Mouse (Mus musculus): Measurements from ENCODE around the gene Cyp2d22.

Gene Cyp2d22

DNA sequence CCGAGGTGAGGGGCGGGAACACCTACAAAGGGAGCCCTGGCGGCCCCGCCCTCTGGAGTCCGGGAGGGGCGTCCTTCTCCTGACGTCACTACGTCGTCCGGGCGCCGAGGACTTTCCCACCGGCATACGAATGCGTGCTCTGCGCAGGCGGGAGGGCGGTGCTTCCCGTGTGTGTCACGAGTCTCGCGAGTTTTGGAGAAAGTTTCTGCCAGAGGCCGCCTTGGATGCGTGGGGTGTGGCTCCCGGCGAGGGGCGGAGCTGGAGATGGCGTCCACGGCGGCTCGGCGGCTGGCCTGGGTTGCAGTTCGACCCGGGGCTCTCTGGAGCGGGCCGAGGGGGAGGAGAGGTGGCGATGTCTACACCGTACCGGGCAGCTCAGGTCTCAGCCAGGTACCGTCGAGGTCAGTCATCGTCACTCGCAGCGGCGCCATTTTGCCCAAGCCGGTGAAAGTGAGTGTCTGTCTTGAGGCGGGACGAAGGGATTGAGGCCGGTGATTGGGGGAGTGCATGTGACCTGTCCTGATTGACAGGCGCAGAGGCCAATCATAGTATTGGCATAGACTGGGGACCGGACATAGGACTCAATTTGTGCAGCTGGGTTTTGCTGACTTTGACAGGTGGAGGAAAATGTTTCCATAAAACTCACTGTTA lies 34.1 kb downstream of the Cyp2d22 start:
- DNase-seq, result peak; percentile 100

DNA sequence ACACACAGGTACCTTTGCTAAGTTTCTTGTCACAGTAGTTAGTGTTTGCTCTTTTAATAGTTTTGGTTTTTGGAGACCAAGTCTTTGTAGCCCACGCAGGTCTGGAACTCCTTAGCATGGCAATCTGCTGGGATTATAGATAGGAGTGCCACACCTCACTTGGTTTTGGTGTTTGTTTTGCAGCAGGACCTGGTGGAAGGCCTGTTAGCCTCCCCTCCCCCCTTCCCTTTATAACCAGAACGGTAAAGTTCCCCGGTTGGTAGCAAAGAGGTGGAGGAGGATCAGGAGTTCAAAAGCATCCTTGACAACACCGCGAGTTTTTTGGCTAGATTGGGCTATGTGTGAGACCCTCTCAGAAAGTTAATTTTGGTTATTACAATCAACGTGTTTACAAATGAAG lies 35.1 kb downstream of the Cyp2d22 start:
- no peak for DNase-seq

DNA sequence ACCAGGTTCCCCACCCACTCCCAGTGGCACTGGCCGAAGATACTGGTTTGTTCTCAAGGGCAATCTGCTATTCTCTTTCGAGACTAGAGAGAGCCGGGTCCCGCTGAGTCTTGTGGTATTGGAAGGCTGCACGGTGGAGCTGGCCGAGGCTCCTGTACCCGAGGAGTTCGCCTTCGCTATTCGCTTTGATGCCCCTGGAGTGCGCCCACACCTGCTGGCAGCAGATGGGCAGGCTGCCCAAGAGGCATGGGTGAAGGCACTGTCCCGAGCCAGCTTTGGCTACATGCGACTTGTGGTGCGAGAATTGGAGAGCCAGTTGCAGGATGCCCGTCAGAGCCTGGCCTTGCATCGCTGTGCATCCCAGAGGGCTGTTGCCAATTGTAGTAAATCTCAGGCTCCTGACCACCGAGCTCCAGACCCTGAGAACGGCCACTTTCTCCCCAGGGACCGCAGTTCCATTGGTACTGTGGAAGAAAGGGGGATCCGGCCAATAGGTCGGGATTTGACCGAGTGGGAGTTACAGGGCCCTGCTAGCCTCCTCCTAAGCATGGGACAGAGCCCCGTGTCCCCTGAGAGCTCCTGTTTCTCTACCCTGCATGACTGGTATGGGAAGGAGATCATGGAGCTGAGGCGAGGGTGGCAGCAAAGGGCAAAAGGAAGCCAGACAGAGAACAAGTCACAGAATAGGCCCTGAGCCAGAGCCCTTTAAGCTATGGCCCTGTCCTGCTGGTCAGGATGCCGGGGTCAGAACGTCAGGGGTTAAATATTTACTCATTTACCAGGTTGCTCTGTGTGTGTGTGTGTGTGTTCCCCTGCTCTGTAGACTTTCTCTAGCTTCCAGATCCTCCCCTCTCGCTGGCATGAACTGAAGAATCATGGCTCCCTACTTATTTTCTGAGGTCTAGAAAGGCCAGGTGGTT lies 36.4 kb downstream of the Cyp2d22 start:
- no peak for DNase-seq

DNA sequence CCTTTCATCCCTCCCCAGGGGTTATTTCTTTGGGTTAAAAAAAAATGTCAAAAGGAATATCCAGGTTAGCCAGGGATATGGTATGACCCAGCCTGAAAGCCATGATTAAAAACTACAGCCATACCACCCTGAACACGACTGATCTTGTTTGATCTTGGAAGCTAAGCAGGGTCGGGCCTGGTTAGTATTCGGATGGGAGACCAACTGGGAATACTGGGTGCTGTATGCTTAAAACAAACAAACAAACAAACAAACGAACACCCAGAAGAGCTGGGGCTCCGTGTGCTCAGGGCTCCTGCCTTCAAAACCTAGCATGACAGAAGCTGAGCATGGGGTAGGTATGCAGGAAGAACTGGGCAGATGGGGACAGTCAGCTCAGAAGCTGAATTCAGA lies 37.5 kb downstream of the Cyp2d22 start:
- DNase-seq, result no peak

DNA sequence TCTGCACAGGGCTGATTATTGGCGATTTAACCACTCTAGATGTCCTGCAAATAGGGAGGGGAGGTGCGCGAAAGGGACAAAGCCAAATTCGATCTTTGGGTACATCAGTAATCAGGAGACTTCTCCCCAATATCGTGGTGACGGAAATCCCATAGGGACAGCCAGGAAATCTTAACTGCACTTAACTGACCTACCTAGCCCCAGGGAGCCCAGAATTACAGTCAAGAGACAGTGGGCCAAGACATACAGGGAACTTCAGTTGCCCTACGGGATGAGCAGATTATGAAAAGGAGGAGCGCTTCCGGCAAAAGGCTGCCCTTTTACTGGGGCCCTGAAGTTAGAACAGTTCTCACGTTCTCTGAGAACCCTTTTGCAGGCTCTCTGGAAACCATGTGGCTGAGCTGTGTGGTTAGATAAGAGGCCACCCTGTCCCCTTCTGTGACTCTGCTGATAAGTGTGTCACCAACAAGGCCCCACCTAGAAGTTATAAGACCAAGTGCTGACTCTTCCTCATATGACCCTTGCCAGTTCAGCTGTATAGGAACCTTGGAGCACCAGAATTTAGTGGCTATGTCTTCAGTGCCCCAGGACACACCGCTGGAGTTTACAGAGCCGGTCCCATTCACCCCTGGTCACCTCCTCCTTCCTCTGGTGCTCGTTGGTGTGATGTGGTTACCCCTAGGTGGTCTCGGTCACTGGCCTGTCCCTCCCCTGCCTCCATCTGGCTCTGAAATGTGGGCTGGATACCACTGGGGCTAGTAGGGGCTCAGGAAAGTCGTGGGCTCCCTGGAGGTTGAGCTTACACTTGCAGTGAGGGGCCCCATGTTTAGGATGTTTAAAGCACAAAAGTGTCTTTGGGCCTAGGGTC lies 38.2 kb downstream of the Cyp2d22 start:
- DNase-seq, result no peak

DNA sequence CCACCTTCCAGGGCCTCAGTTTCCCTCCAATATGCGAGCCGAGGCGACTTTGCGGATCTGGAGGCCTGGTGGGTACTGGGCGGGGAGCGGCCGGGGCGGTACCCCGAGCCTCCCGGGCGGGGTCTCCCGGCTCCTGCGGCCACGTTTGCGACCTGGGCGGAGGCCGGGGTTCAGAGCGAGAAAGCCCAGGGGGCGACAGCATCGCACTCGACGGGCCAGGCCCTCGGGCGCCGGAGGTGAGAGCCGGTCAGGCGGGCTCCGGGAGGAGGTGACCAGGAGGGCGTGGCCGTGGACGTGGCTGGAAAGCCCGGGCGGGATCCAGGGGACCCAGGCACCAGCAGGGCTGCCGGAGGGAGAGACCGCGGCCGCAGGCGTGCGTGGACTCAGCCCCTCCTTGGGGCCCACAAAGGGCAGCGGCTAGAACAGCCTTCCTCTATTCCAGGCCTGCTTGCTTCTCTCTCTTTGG lies 39.0 kb downstream of the Cyp2d22 start:
- DNase-seq, result peak; percentile 58

DNA sequence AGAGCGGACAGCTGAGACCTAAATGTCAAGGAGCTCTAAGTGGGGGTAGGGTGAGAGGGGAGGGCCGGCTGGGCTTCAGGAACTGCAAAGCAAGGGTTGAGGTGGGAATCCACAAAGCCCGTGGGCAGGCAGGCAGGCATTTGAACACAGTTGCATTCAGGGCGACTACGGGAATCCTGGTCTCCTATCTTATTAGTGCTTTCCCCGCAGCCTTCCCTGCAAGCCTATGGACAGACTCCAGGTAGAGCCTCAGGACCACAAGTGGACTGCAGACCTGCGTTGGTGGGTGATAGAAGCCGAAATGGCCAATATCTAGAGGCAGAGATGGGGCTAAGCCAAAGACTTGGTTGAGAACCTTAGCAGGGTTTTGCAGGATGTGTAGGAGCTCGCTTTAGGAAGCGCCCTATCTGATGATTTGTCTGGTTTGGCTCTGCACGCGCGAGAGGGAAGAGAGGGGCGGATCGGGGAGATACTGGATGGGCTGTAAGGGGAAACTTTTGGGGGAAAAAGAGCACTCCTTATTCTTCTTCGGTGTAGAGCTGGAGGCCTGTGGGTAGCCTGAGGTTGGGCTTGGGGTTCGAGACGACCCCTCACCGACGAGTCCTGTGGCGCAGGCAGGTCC lies 39.5 kb downstream of the Cyp2d22 start:
- no peak for DNase-seq

DNA sequence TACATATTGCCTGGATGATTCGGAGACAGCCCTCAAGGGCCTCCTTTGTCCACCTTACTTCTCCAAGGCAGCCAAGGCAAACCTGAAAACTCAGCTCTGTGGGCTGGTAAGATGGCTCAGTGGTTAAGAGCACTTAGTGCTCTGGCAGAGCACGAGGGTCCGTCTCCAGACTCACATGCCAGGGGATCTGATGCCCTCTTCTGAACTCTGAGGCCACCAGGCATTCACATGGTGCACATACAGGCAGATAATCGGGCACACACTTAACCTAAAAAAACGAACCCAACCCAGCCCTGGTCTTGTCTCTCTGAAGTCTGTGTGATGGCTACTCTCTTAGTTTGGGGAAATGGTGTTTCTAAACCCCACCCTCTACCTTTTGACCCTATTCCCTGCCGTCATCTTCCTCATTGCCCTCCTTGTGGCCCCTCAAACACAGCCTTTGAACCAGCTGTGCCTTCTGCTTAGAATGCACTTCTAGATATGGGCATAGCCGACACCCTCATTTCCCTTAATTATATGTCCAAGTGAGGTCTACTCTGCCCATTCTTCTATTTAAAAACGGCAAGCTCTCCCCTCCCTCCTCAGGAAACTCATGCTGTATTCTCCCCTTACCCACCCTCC lies 40.3 kb downstream of the Cyp2d22 start:
- DNase-seq, result no peak

DNA sequence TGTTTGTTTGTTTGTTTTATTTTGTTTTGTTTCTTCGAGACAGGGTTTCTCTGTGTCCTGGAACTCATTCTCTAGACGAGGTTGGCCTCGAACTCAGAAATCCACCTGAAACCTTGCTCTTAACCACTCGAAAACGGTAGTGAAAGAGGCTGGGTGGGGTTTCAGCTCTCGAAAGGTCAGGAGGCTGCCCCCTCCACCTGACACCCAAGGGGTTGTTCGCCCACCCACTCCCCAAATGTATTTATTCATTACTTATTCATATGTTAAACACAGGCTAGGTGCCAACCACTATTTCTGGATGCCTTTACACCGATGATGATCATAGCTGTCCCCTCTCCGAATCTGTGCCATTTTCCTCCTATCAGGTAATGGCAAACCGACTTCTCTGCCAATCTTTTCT lies 40.9 kb downstream of the Cyp2d22 start:
- DNase-seq, result no peak

DNA sequence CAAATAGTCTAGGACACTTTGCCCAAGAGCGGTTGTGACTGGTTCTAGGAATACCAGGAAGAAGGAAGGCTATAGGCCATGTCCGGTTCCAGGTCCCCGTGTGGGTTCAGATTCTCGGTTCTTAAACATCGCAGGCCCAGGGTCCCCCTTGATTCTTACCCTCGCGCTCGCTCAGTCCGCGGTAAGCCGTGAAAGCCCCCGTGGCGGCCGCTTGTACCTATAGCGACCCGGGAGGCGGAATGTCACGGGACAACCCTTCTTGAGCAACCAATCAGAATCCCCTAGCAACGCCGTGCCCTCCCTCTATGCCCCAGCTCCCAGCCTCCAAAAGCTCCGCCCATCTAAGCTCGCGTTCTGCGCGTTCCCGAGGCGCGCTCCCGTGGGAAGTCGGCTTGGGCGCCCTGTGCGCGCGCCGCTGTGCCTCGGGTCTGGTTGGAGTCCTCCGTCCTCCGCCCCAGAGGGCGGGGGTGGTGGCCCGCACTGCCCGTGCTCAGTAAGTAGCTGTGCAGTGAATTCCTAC lies 41.4 kb downstream of the Cyp2d22 start, which contains the start of the genes Naga, Pheta2 and Smdt1:
TSS of gene Naga (minus strand) at position 333 of the 520 bp plus-strand sequence.
TSS of gene Pheta2 (plus strand) at position 350 of the 520 bp plus-strand sequence.
TSS of gene Smdt1 (plus strand) at position 367 of the 520 bp plus-strand sequence.
- DNase-seq, result peak; percentile 97

DNA sequence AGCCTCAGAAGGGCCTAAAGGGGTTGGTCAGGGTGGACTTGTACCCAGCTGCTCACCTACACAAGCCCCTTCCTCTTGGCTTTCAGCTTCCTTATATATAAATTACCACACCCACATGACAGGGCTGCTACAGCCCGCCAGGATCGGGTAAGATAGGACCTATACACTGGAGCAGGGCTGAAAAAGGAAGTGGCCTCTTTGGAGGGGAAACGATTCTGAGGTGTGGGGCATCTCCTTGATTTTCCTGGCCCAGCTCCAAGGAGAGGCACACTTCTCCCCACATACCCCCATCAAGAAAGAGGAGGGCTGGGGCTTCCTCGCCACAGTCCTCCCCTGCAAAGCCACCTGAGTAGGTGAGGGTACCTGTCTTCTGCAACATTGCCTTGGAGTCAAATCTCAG lies 42.2 kb downstream of the Cyp2d22 start:
- DNase-seq, result no peak

DNA sequence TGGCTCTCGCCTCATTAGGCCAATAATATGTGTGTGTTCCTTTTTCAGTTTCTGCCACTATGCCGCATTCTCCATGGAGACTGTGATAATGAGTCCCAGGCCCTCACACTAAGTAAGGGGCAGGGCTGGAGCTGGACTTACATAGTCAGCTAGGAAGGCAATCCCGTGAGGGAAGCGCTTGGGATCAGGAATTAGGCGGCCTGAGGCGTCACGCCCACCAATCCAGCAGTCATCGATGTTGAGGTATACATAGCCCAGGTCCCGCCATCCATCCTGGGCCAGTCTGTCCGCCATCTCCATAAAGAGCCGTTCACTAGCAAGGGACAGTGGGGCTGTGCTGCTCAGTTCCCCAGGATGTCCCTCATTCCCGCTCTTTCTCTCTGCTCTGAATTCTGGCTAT lies 43.4 kb downstream of the Cyp2d22 start:
- DNase-seq, result no peak

DNA sequence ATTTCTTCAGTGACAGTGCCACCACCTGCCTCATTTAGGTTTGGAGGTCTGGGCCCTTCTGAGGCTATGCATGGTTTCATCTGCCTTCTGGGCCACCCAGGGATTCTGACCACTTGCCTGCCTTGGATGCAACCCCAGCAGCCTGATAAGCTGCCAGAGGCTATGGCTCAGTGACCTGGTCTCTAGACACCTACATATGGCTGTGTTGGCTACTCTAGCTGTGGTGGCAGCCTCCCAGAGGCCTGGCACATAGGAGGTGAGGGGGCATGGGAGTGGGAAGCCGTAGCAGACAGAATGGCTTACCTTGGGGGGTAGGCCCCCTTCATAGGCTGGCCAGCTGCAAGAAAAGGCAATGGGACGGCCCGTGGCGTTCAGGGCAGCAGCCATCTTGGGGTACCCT lies 44.9 kb downstream of the Cyp2d22 start:
- no peak for DNase-seq

DNA sequence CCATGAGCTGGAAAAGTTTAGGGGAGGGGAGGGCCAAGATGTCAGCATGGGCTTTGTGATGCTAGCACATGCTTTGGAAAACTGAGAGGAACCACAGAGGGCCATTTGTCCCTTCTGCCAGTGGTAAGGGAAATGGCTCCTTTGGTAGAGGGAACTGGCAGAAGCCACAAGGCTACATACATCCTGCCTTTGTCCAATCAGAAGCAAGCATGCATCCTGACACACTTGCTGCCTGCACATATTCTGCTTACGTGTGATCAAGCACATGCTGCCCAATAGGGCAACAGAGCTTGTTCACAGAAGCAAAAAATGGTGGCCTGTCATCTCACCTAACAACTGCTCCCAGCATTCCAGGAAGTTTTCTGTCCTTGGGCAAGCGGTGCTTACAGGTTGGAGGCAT lies 54.7 kb downstream of the Cyp2d22 start:
- no peak for DNase-seq

DNA sequence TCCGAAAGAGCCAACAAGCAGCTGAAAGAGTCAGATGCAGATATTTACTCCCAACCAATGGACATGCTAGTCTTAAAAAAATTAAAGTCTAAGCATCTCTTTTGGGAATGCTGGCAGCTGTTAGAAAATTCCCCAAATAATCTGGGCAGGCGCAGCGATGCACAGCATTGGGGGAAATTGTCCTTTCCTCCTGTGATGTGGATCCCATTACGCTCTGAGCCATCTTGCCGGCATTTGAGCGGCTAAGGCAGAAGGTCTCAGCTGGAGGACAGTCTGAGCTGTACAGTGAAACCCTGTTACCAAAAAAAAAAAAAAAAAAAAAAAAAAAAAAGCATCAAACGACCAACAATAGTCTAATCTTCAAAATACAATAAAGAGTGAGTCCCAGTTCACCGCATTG lies 57.9 kb downstream of the Cyp2d22 start:
- no peak for DNase-seq

All from lung, postnatal 36 days (tissue).